In the genomic region with DNA sequence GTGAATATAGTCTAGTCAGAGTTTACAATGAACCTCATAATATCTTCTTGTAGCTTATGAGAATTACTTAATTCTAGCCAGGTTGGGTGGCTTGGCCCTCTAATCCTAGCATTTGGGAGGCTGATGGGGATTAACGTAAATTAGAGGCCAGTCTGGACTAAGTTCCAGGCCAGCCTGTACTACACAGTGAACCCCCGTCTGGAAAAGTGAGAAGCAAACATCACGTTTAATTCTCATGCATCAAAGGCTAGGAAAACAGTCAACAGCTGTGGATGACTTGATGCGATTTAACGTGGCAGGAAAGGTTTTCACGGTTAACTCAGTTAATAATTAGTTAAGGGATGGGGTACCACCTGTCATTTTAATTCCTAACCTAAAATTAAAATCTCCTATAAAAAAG, we compare ENCODE assay signal across 29 mouse cellular contexts. TPM values are rescaled to one million over a fixed set of nuclear protein-coding genes. Genes with fewer than 3 reads are reported as not detected.
DNase-seq lines count a peak whose midpoint lies in the region; ATAC-seq and TF ChIP-seq lines count a peak whose summit lies in the region.
"Had no signal": no experiment of that assay in that cellular context is flagged by ENCODE, and none has a peak within 500 bp of the region (broad histone marks: within the 10 kb centered on the region; RNA-seq: fewer than 3 reads in every experiment).

No protein-coding gene starts in this region.

- H3K4me1 ChIP-seq in heart, embryonic 12.5 days (replicated peaks), result no peaks in the 10 kb centered on the region
- H3K4me1 ChIP-seq in kidney, embryonic 16.5 days (ENCODE audit: insufficient read depth, low read length), result no peaks in the 10 kb centered on the region
- H3K4me1 ChIP-seq: embryonic facial prominence, embryonic 10.5 days; embryonic facial prominence, embryonic 13.5 days; forebrain, embryonic 13.5 days; heart, embryonic 13.5 days had no signal

- H3K27ac ChIP-seq in heart, embryonic 12.5 days (ENCODE audit: poor library complexity, severe bottlenecking), result no peak overlapping the region
- no peak overlapping the region for H3K27ac ChIP-seq in kidney, embryonic 16.5 days (ENCODE audit: low read length)
- H3K27ac ChIP-seq: embryonic facial prominence, embryonic 10.5 days; embryonic facial prominence, embryonic 13.5 days; forebrain, embryonic 13.5 days; gastrocnemius, adult 2 months; heart, embryonic 13.5 days; hindbrain, embryonic 14.5 days had no signal

- no peaks in the 10 kb centered on the region for H3K27me3 ChIP-seq in heart, embryonic 12.5 days (replicated peaks)
- no peaks in the 10 kb centered on the region for H3K27me3 ChIP-seq in kidney, embryonic 16.5 days (ENCODE audit: insufficient read depth, low read length)
- H3K27me3 ChIP-seq: CH12.LX; embryonic facial prominence, embryonic 13.5 days; forebrain, embryonic 13.5 days; heart, embryonic 13.5 days; Patski had no signal

- 83% methylated on average over 6 of the region's 6 CpGs for WGBS in heart, embryonic 12.5 days
- 50% methylated on average over 6 of the region's 6 CpGs for WGBS in kidney, embryonic 16.5 days

- H3K4me3 ChIP-seq in heart, embryonic 12.5 days, result no peak overlapping the region
- no peak overlapping the region for H3K4me3 ChIP-seq in kidney, embryonic 16.5 days (ENCODE audit: low read length)
- H3K4me3 ChIP-seq: embryonic facial prominence, embryonic 10.5 days; embryonic facial prominence, embryonic 13.5 days; erythroblast, embryonic 14.5 days; forebrain, embryonic 13.5 days; gastrocnemius, adult 2 months; heart, embryonic 13.5 days had no signal

- TF ChIP-seq CTCF in brain, embryonic 14.5 days (IDR thresholded peaks at IDR 0.05; ENCODE audit: borderline replicate concordance, extremely low read depth, insufficient read depth, insufficient read length), result no peak

- H3K4me2 ChIP-seq in heart, embryonic 12.5 days, result no peak overlapping the region
- no peak overlapping the region for H3K4me2 ChIP-seq in kidney, embryonic 16.5 days (replicated peaks; ENCODE audit: low read depth, low read length)
- H3K4me2 ChIP-seq: embryonic facial prominence, embryonic 13.5 days; forebrain, embryonic 13.5 days; heart, embryonic 13.5 days; hindbrain, embryonic 14.5 days had no signal

- no peak for ATAC-seq in heart, embryonic 12.5 days (ENCODE audit: insufficient number of reproducible peaks, low FRiP score)
- ATAC-seq in kidney, embryonic 16.5 days (ENCODE audit: low FRiP score, low TSS enrichment), result peak; percentile 77; the same call in 1 of the 2 replicates
- ATAC-seq: forebrain, embryonic 13.5 days; forebrain, postnatal 0 days; Patski had no signal

- H3K36me3 ChIP-seq in heart, embryonic 12.5 days, result no peaks in the 10 kb centered on the region
- no peaks in the 10 kb centered on the region for H3K36me3 ChIP-seq in kidney, embryonic 16.5 days (ENCODE audit: insufficient read depth, low read length)
- H3K36me3 ChIP-seq: embryonic facial prominence, embryonic 10.5 days; embryonic facial prominence, embryonic 13.5 days; G1E; heart, embryonic 13.5 days had no signal

- H3K9me3 ChIP-seq in heart, embryonic 12.5 days (replicated peaks), result no peaks in the 10 kb centered on the region
- H3K9me3 ChIP-seq in kidney, embryonic 16.5 days (ENCODE audit: low read length), result no peaks in the 10 kb centered on the region; the same call in 1 of the 2 replicates
- H3K9me3 ChIP-seq: embryonic facial prominence, embryonic 10.5 days; embryonic facial prominence, embryonic 13.5 days; forebrain, embryonic 13.5 days; G1E; heart, embryonic 13.5 days had no signal

- peak; percentile 22 for DNase-seq in heart, adult 11 months
- DNase-seq in kidney, postnatal 36 days, result no peak
- peak; percentile 38 for DNase-seq in brain, embryonic 14.5 days (ENCODE audit: low read depth)
- DNase-seq in retina, postnatal 1 day, result peak; percentile 52
- no peak for DNase-seq in thymus, postnatal 4 days
- DNase-seq: adrenal gland, postnatal 10 days; adrenal gland, postnatal 36 days; B cell, adult 2 months; cerebellum, adult 11 months; cerebellum, adult 2 months; cerebellum, adult 9-11 months; cerebellum, postnatal 25 days; forebrain, postnatal 0 days; gastrocnemius, adult 2 months; gastrocnemius, postnatal 14 days; heart, adult 18-20 months; heart, postnatal 14 days; heart, postnatal 4 days had no signal

- TF ChIP-seq POLR2A in brain, embryonic 14.5 days (IDR thresholded peaks at IDR 0.05; ENCODE audit: borderline replicate concordance, extremely low read depth, insufficient read depth, insufficient read length, poor library complexity, severe bottlenecking), result no peak

- H3K9ac ChIP-seq in heart, embryonic 12.5 days, result no peak overlapping the region
- no peak overlapping the region for H3K9ac ChIP-seq in kidney, embryonic 16.5 days (replicated peaks; ENCODE audit: low read length)
- H3K9ac ChIP-seq: embryonic facial prominence, embryonic 13.5 days; forebrain, embryonic 13.5 days; forebrain, postnatal 0 days; heart, embryonic 13.5 days; hindbrain, embryonic 14.5 days had no signal

RNA-seq across cellular contexts. Expression of gene Mrpl1, which starts 11.0 kb away (rescaled TPM):
- polyA plus RNA-seq in heart, embryonic 12.5 days (2016; fragmentation: Nextera tagmentation; extraction: Ambion mirVana), result 25.0 and 26.4 TPM in 2 replicates
- polyA plus RNA-seq in kidney, embryonic 16.5 days (2015; fragmentation: Nextera tagmentation; extraction: Ambion mirVana), result 24.7 and 26.8 TPM in 2 replicates
- 9.1 and 9.3 TPM in 2 replicates for polyA plus RNA-seq in brain, embryonic 14.5 days (2012; rRNA removed)

RNA-seq across cellular contexts. Expression of gene Cnot6l, which starts 34.3 kb away (rescaled TPM):
- polyA plus RNA-seq in heart, embryonic 12.5 days (2016; fragmentation: Nextera tagmentation; extraction: Ambion mirVana), result 16.8 and 17.6 TPM in 2 replicates
- 18.4 and 23.9 TPM in 2 replicates for polyA plus RNA-seq in kidney, embryonic 16.5 days (2015; fragmentation: Nextera tagmentation; extraction: Ambion mirVana)
- polyA plus RNA-seq in brain, embryonic 14.5 days (2012; rRNA removed), result 12.0 and 14.6 TPM in 2 replicates

Comparison
In these comparisons a context has a peak if more than half of its experiments do, and no peak if none do; other contexts are left out.
1. DNase-seq: peak in heart, adult 11 months (single experiment), brain, embryonic 14.5 days (single experiment) and retina, postnatal 1 day (single experiment); none in kidney, postnatal 36 days (0 of 2) and thymus, postnatal 4 days (single experiment).